Mouse (Mus musculus) embryonic facial prominence, embryonic 14.5 days (tissue): ENCODE results near the gene Chka. TPM values are rescaled to one million over a fixed set of nuclear protein-coding genes. Genes with fewer than 3 reads are reported as not detected.

ENCODE experiments used
- ATAC-seq: fragments of 200-750 bp; cut with Nextera tagmentation; 2 replicates; pipeline ENCODE4 v1.8.0; 2017; ENCODE audit warnings: low read depth, moderate number of reproducible peaks, moderate TSS enrichment
- DNase-seq: peaks from one replicate; pipeline ENCODE4 v3.0.0-alpha.2; 2015; ENCODE audit warnings: low spot score
- H3K27ac ChIP-seq: fragments of 300-500 bp; sonication (generic); replicated peaks from 2 replicates; pipeline ENCODE4 v1.5.1; 2014; ENCODE audit warnings: low read depth, mild to moderate bottlenecking, low read length, moderate library complexity
- H3K27me3 ChIP-seq: fragments of 300-500 bp; sonication (generic); replicated peaks from 2 replicates; pipeline ENCODE4 v1.6.1; 2014; ENCODE audit warnings: low read length; ENCODE audit not compliant: control insufficient read depth, insufficient read depth
- H3K36me3 ChIP-seq: fragments of 300-500 bp; sonication (generic); 2 replicates; pipeline ENCODE4 v1.6.1; 2014; ENCODE audit warnings: low read length, mixed read lengths; ENCODE audit not compliant: control insufficient read depth, insufficient read depth
- H3K4me1 ChIP-seq: fragments of 300-500 bp; sonication (generic); 2 replicates; pipeline ENCODE4 v1.6.1; 2014; ENCODE audit warnings: antibody characterized with exemption, low read length; ENCODE audit not compliant: control insufficient read depth, insufficient read depth
- H3K4me2 ChIP-seq: fragments of 300-500 bp; sonication (generic); 2 replicates; pipeline ENCODE4 v1.6.1; 2014; ENCODE audit warnings: low read depth, mild to moderate bottlenecking, low read length, moderate library complexity, mixed read lengths
- H3K4me3 ChIP-seq: fragments of 300-500 bp; sonication (generic); 2 replicates; pipeline ENCODE4 v1.5.1; 2014; ENCODE audit warnings: low read depth, mild to moderate bottlenecking, low read length
- H3K9ac ChIP-seq: fragments of 300-500 bp; sonication (generic); 2 replicates; pipeline ENCODE4 v1.6.1; 2014; ENCODE audit warnings: low read depth, mild to moderate bottlenecking, low read length, moderate library complexity, mixed read lengths
- H3K9me3 ChIP-seq: fragments of 300-500 bp; sonication (generic); 2 replicates; pipeline ENCODE4 v1.6.1; 2016; ENCODE audit warnings: low read length; ENCODE audit not compliant: control insufficient read depth
- WGBS: fragments of 180-500 bp; shearing (Covaris S2); extraction: QIAGEN DNeasy Blood & Tissue Kit; methylation state at CpG from one replicate; pipeline ENCODE4 v1.1.7; 2014; 5-methylcytosine and 5-hydroxymethylcytosine counted together
- polyA plus RNA-seq: library from polyadenylated mRNA; unstranded; fragments of >200 nt; fragmentation: Nextera tagmentation; extraction: Ambion mirVana; gene quantifications from 2 replicates; pipeline ENCODE4 v1.2.1, GENCODE M21; 2014

The Chka gene
- polyA plus RNA-seq, 1 experiment from 2014 or later: 31.3 TPM

DNA sequence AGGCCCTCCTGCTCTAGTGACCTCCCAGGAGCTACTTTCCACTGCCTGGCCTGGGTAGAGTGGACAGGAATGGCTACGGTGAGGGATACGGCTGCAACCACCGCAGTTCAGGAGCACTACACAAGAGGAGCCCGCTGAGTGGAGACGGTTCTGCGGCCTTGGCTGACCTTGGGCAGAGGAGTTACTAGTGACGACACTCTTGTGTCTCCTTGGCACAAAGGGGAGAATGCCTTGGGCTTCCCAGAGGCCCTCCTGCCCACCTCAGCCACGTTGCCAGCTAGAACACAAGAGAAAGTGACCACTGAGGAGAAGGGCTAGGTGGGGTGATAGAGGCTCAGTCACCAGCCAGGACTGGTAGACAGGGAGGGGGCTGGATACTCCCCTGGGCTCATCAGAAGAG is 72.6 kb downstream of the Chka start:
- H3K4me3 ChIP-seq: no peak overlapping the region
- no peak overlapping the region for H3K9ac ChIP-seq
- DNase-seq: no peak
- peak overlapping the region; percentile 53 for H3K27ac ChIP-seq
- no peaks in the 10 kb centered on the region for H3K36me3 ChIP-seq
- WGBS: 78% methylated on average over 8 of the region's 8 CpGs
- no peaks in the 10 kb centered on the region for H3K27me3 ChIP-seq
- no peak for ATAC-seq
- H3K4me2 ChIP-seq: no peak overlapping the region
- peaks cover 15% of the 10 kb centered on the region for H3K4me1 ChIP-seq
- H3K9me3 ChIP-seq: no peaks in the 10 kb centered on the region

DNA sequence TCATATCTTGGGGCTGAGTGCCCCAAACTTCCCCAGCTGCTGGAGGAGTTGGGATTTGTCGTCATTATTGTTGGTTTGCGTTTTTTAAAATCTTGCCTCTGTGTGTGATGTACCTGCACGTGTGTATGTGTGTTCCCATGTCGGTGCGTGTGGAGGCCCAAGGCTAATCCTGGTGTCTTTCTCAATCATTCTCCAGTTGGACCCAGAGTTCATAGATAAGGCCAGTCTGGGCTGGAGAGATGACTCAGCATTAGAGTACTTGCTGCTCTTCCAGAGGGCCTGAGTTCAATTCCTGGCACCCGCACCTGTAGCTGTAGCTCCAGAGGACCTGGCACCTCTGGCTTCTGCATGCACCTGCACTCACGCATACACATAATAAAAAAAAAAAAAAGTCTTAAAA is 73.3 kb downstream of the Chka start:
- no peak overlapping the region for H3K4me2 ChIP-seq
- no peak overlapping the region for H3K9ac ChIP-seq
- no peak overlapping the region for H3K4me3 ChIP-seq
- H3K9me3 ChIP-seq: no peaks in the 10 kb centered on the region
- H3K36me3 ChIP-seq: no peaks in the 10 kb centered on the region
- H3K4me1 ChIP-seq: peaks cover 22% of the 10 kb centered on the region
- H3K27me3 ChIP-seq: no peaks in the 10 kb centered on the region
- no peak overlapping the region for H3K27ac ChIP-seq
- WGBS: 92% methylated on average over 7 of the region's 7 CpGs
- no peak for ATAC-seq
- no peak for DNase-seq

DNA sequence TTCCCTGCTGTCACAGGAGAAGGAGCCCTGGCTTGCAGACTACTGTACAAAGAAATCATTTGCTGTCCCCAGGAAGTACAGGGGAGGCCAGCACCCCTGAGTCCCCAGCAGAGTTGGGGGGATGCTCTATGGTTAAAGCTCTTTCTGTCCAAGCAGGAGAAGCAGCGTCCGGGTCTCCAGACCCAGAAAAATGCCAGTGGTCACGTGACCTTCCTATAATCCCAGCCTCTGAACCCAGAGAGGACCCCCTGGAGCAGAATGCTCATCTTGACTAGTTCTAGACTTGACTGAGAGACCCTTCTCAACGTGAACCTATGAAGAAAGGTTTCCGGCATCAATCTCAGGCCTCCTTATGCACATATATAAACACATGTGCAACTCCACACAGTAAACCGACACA is 74.3 kb downstream of the Chka start:
- Histone ChIP-seq H3K36me3 (no peaks in the 10 kb centered on the region), H3K27me3 (no peaks in the 10 kb centered on the region), H3K9me3 (no peaks in the 10 kb centered on the region), H3K4me2 (no peak overlapping the region), H3K4me1 (peaks cover 23% of the 10 kb centered on the region), H3K9ac (no peak overlapping the region), H3K4me3 (no peak overlapping the region), H3K27ac (peak overlapping the region; percentile 34; the same call in 1 of the 2 replicates)
- ATAC-seq (no peak), DNase-seq (no peak)
- WGBS: 60% methylated on average over 6 of the region's 6 CpGs

DNA sequence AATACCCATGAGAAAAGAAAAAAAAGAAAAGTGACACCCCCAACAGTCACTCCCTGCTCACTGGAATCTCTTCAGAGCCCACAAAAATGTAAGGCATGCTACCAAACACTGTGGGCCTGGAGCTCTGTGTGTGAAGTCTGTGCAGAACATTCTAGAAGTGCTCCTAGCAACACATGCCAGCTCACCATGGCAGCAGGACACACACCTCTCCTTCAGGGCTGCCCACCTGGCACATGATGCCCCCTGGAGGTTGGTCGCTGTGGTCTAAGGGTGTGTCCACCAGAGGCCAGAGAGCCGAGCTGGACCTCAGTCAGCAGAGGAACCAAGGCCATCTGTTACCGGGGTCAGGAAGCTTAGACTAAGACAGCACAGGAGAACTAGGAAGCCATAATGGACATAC is 74.7 kb downstream of the Chka start:
- no peaks in the 10 kb centered on the region for H3K27me3 ChIP-seq
- H3K4me2 ChIP-seq: no peak overlapping the region
- DNase-seq: peak; percentile 65
- 58% methylated on average over 3 of the region's 3 CpGs for WGBS
- peak; percentile 30; the same call in 1 of the 2 replicates for ATAC-seq
- H3K4me1 ChIP-seq: peaks cover 23% of the 10 kb centered on the region
- H3K9ac ChIP-seq: no peak overlapping the region; the same call in 1 of the 2 replicates
- H3K27ac ChIP-seq: peak overlapping the region; percentile 34
- H3K9me3 ChIP-seq: no peaks in the 10 kb centered on the region
- H3K36me3 ChIP-seq: no peaks in the 10 kb centered on the region
- H3K4me3 ChIP-seq: no peak overlapping the region

DNA sequence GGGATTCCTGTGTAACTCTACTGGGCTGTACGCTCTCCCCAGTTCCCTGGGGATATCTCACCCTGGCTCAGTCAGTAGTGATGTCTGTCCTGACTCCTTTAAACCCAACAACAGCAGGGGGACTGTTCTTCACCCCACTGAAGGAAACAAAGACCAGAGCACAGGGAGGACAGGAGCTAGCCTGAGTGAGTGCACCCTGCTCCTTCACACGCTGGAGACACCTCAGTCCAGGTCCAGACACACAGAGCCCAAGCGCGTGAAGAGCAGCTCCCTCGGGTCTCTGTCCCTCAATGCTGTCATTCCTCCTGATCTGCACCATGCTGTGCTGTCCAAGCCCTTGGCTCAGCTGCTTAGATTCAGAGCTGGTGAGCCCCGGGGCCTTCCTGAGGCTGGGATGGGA is 75.1 kb downstream of the Chka start:
- Histone ChIP-seq H3K36me3 (no peaks in the 10 kb centered on the region), H3K4me2 (no peak overlapping the region), H3K4me3 (no peak overlapping the region), H3K27me3 (no peaks in the 10 kb centered on the region), H3K27ac (peak overlapping the region; percentile 34), H3K9me3 (no peaks in the 10 kb centered on the region), H3K4me1 (peaks cover 23% of the 10 kb centered on the region), H3K9ac (no peak overlapping the region; the same call in 1 of the 2 replicates)
- ATAC-seq: no peak
- 54% methylated on average over 6 of the region's 6 CpGs for WGBS
- DNase-seq: no peak

DNA sequence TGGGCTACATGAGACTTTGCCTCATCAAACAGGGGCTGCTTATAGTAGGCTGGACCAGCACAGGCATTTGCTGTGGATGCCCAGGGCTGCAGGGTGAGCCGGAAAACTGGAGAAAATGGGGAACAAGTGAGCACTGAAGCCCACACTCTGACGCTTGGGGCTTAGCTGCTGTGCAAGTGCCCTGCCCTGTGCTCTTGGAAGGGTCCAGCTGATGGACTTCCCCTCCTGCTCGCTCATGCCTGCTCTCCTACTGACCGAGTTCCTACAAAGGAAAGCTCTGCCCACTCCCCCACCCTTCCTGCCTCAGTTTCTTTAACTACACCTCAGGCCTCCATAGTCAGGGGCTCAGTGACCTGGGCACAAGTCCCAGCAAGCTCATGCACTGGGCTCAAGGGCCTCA is 76.4 kb downstream of the Chka start:
- H3K4me2 ChIP-seq: no peak overlapping the region
- H3K4me1 ChIP-seq: peaks cover 23% of the 10 kb centered on the region
- no peaks in the 10 kb centered on the region for H3K27me3 ChIP-seq
- no peak overlapping the region for H3K4me3 ChIP-seq
- H3K27ac ChIP-seq: no peak overlapping the region
- H3K9me3 ChIP-seq: no peaks in the 10 kb centered on the region
- DNase-seq (no peak), ATAC-seq (no peak)
- no peaks in the 10 kb centered on the region for H3K36me3 ChIP-seq
- H3K9ac ChIP-seq: no peak overlapping the region
- 93% methylated on average over 3 of the region's 4 CpGs for WGBS

DNA sequence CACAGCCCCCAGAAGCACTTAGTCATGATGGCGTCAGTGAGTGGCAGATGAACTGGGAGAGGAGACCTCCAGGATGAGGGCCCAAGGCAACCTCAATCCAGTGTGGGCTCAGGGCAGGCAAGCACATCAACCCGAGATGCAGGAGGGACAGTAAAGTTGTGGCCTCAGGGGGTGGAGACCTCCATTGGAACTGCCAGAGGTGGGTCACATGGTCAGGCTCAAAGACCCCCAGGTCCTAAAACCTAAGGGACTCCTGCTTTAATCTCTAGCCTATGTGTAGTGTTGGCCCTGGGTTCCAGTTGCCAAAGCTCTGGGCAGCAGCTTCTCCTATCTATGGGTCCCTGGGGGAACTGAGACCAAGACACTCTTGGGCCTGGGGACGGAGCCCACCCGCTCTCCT is 77.2 kb downstream of the Chka start:
- DNase-seq (no peak), ATAC-seq (no peak)
- Histone ChIP-seq H3K27ac (peak overlapping the region; percentile 69), H3K9ac (no peak overlapping the region), H3K36me3 (no peaks in the 10 kb centered on the region), H3K9me3 (no peaks in the 10 kb centered on the region), H3K4me2 (no peak overlapping the region), H3K4me1 (peaks cover 23% of the 10 kb centered on the region), H3K27me3 (no peaks in the 10 kb centered on the region), H3K4me3 (no peak overlapping the region)
- 86% methylated on average over 4 of the region's 4 CpGs for WGBS

DNA sequence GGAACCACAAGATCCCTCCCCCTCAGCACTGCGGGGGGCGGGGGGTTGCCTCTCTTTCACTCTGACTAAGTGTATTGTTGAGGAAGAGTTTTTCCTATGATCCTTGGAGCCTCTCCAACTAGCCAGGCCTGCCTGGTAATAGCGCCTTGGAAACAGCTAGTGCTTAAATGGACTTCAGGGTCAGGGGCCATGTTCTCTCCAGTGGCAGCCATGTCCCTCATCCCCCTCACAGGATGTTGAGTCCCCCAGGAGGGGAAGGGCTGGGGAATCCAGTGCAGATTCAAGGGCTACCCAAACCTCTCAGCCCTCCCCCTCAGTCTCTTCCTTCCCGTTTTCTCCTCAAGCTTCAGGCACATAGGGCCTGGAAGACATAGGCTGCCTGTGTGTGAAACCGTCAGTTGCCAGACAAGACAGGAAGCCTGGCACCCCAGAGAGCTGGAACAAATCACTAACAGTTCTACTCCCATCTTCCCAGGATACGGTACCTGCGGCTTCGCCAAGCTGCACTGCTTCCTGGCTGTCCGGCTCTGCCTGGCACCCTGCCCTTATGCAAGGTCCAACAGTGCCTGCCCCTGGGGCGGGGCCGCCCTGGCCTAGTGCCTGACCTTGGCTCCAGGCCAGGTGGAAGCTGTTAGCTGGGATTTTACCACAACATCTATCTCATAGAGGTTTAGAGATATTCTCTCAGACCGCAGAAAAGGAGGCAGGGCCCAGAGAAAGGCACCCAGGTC is 77.8 kb downstream of the Chka start, which contains the start of gene Aldh3b1:
Aldh3b1 (minus strand) TSS at position 598 of the 731 bp plus-strand sequence.
- H3K36me3 ChIP-seq: no peaks in the 10 kb centered on the region
- no peak within 1 kb of the TSS for H3K4me3 ChIP-seq
- H3K9me3 ChIP-seq: no peaks in the 10 kb centered on the region
- DNase-seq (peak; percentile 80), ATAC-seq (peak; percentile 41)
- H3K4me1 ChIP-seq: peaks cover 23% of the 10 kb centered on the region
- peak within 1 kb of the TSS; percentile 5; the same call in 1 of the 2 replicates for H3K4me2 ChIP-seq
- no peaks in the 10 kb centered on the region for H3K27me3 ChIP-seq
- peak within 1 kb of the TSS; percentile 69 for H3K27ac ChIP-seq
- 32% methylated on average over 12 of the region's 12 CpGs for WGBS
- H3K9ac ChIP-seq: no peak within 1 kb of the TSS
